Mouse (Mus musculus): ENCODE measurements around the gene Stk11.

The Stk11 gene

GRCm38 (mm10) chr10:80173955-80174640 lies 58.5 kb downstream of the Stk11 start:
- TF ChIP-seq NANOG (IDR thresholded peaks at IDR 0.05; ENCODE audit: borderline replicate concordance, low read length) (no peak), POU5F1 (IDR thresholded peaks at IDR 0.05; ENCODE audit: borderline replicate concordance, low read length) (no peak), CTCF (conservative IDR thresholded peaks at IDR 0.05; ENCODE audit: low read length) (no peak)
- H3K4me3 ChIP-seq (replicated peaks; ENCODE audit: low read length): no peak overlapping the region; the same call in 1 of the 2 replicates
- H3K9me3 ChIP-seq (ENCODE audit: low read length): no peaks in the 10 kb centered on the region
- H3K27me3 ChIP-seq (ENCODE audit: insufficient read depth, low read length): peaks cover 16% of the 10 kb centered on the region
- peaks cover 52% of the 10 kb centered on the region for H3K36me3 ChIP-seq (ENCODE audit: insufficient read depth, low read length)
- H3K4me1 ChIP-seq (replicated peaks; ENCODE audit: low read depth, low read length): peaks cover 71% of the 10 kb centered on the region

- no peak for TF ChIP-seq POU5F1 (IDR thresholded peaks at IDR 0.05; ENCODE audit: borderline replicate concordance, low read length)
- TF ChIP-seq NANOG (IDR thresholded peaks at IDR 0.05; ENCODE audit: borderline replicate concordance, low read length): no peak
- TF ChIP-seq CTCF (conservative IDR thresholded peaks at IDR 0.05; ENCODE audit: low read length): peak; percentile 44
- H3K36me3 ChIP-seq (ENCODE audit: insufficient read depth, low read length): peaks cover 46% of the 10 kb centered on the region
- H3K9me3 ChIP-seq (ENCODE audit: low read length): no peaks in the 10 kb centered on the region
- peaks cover 66% of the 10 kb centered on the region for H3K4me1 ChIP-seq (replicated peaks; ENCODE audit: low read depth, low read length)
- H3K4me3 ChIP-seq (replicated peaks; ENCODE audit: low read length): no peak overlapping the region
- H3K27me3 ChIP-seq (ENCODE audit: insufficient read depth, low read length): peaks cover 17% of the 10 kb centered on the region
Observed at GRCm38 (mm10) chr10:80174705-80175104, 59.1 kb downstream of the Stk11 start.

GRCm38 (mm10) chr10:80175536-80176269 lies 60.1 kb downstream of the Stk11 start:
- peaks cover 27% of the 10 kb centered on the region for H3K27me3 ChIP-seq (ENCODE audit: insufficient read depth, low read length)
- no peak overlapping the region for H3K4me3 ChIP-seq (replicated peaks; ENCODE audit: low read length)
- no peaks in the 10 kb centered on the region for H3K9me3 ChIP-seq (ENCODE audit: low read length)
- H3K4me1 ChIP-seq (replicated peaks; ENCODE audit: low read depth, low read length): peaks cover 65% of the 10 kb centered on the region
- H3K36me3 ChIP-seq (ENCODE audit: insufficient read depth, low read length): peaks cover 36% of the 10 kb centered on the region
- no peak for TF ChIP-seq POU5F1 (IDR thresholded peaks at IDR 0.05; ENCODE audit: borderline replicate concordance, low read length)
- TF ChIP-seq CTCF (conservative IDR thresholded peaks at IDR 0.05; ENCODE audit: low read length): peak; percentile 54
- no peak for TF ChIP-seq NANOG (IDR thresholded peaks at IDR 0.05; ENCODE audit: borderline replicate concordance, low read length)

GRCm38 (mm10) chr10:80176270-80176834 lies 60.7 kb downstream of the Stk11 start:
- H3K4me1 ChIP-seq (replicated peaks; ENCODE audit: low read depth, low read length): peaks cover 59% of the 10 kb centered on the region
- peaks cover 30% of the 10 kb centered on the region for H3K36me3 ChIP-seq (ENCODE audit: insufficient read depth, low read length)
- H3K4me3 ChIP-seq (replicated peaks; ENCODE audit: low read length): no peak overlapping the region
- H3K27me3 ChIP-seq (ENCODE audit: insufficient read depth, low read length): peaks cover 34% of the 10 kb centered on the region
- H3K9me3 ChIP-seq (ENCODE audit: low read length): no peaks in the 10 kb centered on the region
- TF ChIP-seq POU5F1 (IDR thresholded peaks at IDR 0.05; ENCODE audit: borderline replicate concordance, low read length) (no peak), CTCF (conservative IDR thresholded peaks at IDR 0.05; ENCODE audit: low read length) (no peak), NANOG (IDR thresholded peaks at IDR 0.05; ENCODE audit: borderline replicate concordance, low read length) (no peak)

- no peaks in the 10 kb centered on the region for H3K9me3 ChIP-seq (ENCODE audit: low read length)
- H3K4me1 ChIP-seq (replicated peaks; ENCODE audit: low read depth, low read length): peaks cover 55% of the 10 kb centered on the region
- peaks cover 47% of the 10 kb centered on the region for H3K27me3 ChIP-seq (ENCODE audit: insufficient read depth, low read length)
- TF ChIP-seq POU5F1 (IDR thresholded peaks at IDR 0.05; ENCODE audit: borderline replicate concordance, low read length) (no peak), NANOG (IDR thresholded peaks at IDR 0.05; ENCODE audit: borderline replicate concordance, low read length) (no peak), CTCF (conservative IDR thresholded peaks at IDR 0.05; ENCODE audit: low read length) (no peak)
- H3K4me3 ChIP-seq (replicated peaks; ENCODE audit: low read length): no peak overlapping the region
- H3K36me3 ChIP-seq (ENCODE audit: insufficient read depth, low read length): peaks cover 18% of the 10 kb centered on the region; the same call in 1 of the 2 replicates
Observed at GRCm38 (mm10) chr10:80177441-80178279, 62.1 kb downstream of the Stk11 start.

GRCm38 (mm10) chr10:80179068-80180051 lies 63.8 kb downstream of the Stk11 start, which contains the start of gene Efna2:
Gene Efna2, plus strand, starts transcription at chr10:80179482.
- TF ChIP-seq NANOG (IDR thresholded peaks at IDR 0.05; ENCODE audit: borderline replicate concordance, low read length): no peak
- Histone ChIP-seq H3K9me3 (ENCODE audit: low read length) (no peaks in the 10 kb centered on the region), H3K36me3 (ENCODE audit: insufficient read depth, low read length) (peaks cover 15% of the 10 kb centered on the region; the same call in 1 of the 2 replicates), H3K27me3 (ENCODE audit: insufficient read depth, low read length) (peaks cover 58% of the 10 kb centered on the region), H3K4me3 (replicated peaks; ENCODE audit: low read length) (peak within 1 kb of the TSS; percentile 82), H3K4me1 (replicated peaks; ENCODE audit: low read depth, low read length) (peaks cover 44% of the 10 kb centered on the region)

Measured in E14TG2a.4 (cell line).